Mouse (Mus musculus): ENCODE measurements around the gene Ncam2. TPM values are rescaled to one million over a fixed set of nuclear protein-coding genes. Genes with fewer than 3 reads are reported as not detected.

Ncam2 gene
- total RNA-seq (2021) = under 1 TPM; 0.05 to 0.07 TPM
- long read RNA-seq, experiment 1 = 0 reads
- long read RNA-seq, experiment 2 = 0 reads

DNA sequence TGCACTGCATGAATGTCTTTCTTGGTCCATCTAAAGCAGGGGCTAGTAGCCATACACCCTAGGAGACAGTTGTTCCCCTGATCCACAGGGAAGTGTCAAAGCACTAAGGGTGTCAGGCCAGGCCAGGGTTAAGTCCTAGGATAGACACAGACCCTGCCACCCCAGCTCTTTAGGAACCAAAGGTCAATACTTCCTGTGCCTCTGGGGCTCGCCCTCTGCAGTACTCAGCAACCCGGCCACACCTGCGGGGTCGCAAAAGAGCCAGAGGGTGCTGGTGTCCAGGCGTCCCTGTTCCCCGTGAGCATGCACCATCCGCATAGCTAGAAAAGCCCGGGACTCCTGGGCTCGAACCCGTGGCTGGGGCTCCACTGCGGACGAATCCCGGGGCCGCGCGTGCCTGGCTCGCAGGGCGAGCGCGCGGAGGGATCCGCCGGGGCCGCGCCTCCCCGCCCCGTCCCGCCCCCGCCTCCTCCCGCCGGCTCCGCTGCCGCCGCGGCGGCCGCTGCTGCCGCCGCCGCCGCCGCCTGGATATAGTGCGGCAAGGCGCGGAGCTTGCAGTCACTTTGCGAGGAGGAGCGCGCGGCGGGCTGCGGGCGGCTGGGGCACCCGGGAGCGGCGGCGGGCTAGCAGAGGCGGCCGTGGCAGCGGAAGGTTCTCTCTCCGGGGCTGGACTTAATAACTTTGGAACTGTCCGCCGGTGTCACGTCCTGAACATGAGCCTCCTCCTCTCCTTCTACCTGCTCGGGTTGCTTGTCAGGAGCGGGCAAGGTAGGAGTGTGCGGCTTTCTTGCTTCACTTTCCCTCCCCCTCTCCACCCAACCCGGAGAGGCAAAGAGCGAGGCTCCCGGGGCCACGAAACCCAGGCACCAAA lies at the start of gene Ncam2:
Gene Ncam2 (plus strand): TSS at position 497 of the 871 bp plus-strand sequence.
- DNase-seq (ENCODE audit: low spot score) = peak; percentile 11

DNA sequence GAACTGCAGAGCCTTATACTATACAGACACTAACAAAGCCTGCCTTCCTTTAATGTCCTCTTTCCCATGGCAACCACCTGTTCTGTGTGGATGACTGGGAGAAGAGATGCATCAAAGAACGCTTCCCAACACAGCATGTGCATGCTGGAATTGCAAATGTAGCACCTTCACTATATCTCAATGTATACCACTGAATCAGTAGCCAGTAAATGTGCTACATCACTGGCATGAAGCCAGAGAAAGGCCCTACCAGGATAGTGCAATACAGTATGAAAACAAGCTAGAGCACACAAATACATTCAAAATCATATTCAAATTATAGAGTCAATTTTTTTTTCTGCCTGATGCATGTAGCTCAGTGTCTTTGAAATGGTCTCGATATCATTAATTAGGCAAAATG lies 29.7 kb upstream of the Ncam2 start:
- no peak for DNase-seq (ENCODE audit: low spot score)

DNA sequence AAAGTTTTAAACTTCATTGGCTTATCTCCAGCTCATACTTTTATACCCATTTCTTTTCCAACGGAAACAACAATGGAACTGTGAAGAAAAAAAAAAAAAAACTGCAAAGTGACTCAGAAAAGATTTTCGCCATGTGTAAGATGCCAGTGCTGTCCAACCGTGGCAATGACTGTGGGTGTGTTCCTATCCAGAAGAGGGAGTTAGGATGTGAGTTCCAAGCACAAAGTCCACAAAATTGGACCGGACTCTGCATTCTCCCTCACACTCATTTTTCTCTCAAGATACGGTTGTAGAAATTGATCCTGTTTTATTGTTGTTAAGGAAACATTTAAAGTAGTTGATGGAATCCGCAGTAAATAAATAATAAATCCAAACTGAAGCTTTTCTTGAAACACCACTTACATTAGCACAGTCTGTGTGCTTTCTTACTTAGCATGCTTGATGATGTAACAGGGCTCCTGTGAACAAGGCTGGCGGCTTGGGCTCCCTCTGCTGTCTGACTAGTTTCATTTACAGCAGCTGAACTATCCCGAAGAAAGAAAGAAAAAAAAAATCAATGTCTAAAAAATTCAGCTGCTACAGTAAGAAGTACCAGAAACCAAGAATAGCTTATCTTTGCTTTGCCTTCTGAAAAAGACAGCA lies 25.1 kb upstream of the Ncam2 start:
- no peak for DNase-seq (ENCODE audit: low spot score)

DNA sequence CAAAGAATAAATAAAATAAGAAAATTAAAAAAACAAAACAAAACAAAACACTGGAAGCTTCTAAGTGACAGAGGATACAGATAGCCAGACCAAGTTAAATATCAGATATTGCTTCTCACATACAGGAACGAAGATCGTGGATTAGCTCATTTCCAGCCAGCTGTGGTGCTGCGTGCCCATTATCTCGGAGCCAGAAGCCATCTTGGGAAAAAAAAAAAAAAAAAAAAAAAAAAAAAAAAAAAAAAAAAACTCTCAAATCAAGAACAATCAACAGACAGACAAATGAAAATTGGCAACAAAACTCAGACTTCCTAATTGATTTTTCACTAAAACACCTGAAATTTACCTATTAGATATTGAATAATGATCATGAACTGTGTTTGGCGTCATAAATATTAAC lies 20.7 kb upstream of the Ncam2 start:
- DNase-seq (ENCODE audit: low spot score) = no peak

DNA sequence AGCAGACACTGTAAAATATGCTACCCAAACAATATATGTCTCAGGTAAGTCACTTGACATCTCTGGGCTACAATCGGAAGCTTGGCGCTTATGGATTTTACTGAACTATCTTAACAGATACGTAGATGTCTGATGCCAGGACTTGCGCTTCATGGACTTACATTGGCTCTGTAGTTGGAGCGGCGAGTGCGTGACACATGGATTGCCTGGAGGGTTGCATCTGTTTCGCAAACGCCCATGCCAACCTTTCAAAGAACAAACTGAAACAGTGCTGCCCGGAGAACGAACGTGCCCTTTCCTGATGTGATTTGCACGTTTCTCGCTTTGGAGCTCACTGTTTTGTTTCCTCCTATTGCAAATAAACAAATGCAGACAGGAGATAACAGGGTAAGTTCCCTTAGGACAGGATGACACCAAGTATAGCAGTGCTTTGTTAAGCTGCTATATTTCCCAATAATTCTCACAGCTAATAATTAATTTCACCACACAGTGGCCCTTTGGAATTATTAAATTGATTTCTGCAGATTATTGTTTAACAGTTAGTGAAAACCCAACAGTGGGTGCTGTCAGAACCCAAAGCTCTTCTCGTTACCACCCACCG lies 12.8 kb upstream of the Ncam2 start:
- no peak for DNase-seq (ENCODE audit: low spot score)

DNA sequence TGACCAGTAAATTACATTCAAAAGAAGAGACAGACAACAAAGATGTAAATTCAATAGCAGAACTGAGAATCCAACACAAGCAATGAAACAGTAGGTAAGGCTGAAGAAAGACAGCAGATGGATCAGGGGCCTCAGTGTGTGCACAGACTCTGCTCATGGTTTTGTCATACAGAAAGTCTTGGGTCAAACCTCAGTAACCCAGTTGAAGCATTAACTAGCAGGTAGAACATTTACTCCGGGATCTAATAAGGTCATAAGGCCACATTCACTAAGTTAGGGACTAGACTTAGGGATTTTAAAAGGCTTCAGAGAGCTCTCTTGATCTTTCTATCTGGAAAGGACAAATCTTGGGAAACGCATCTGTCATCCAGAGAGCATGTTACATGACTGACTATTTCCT lies 8.9 kb upstream of the Ncam2 start:
- no peak for DNase-seq (ENCODE audit: low spot score)

DNA sequence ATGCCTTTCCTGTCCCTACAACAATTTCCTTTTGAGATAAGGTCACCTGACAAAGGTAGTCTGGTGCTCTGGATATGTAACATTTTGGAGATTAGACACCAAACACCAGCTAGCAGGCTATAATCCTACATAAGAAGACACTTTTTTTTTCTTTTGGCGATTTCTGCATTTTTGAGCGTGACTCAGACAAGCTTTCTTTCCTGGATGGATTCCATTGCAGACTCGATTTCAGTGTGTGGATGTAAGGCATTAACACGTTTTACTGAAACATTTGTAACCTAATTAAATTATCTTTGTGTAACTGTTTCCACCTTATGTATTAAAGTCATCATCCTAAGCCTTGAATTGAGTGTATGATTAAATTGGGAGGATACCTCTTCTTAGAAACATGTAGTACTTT lies 7.9 kb upstream of the Ncam2 start:
- no peak for DNase-seq (ENCODE audit: low spot score)

DNA sequence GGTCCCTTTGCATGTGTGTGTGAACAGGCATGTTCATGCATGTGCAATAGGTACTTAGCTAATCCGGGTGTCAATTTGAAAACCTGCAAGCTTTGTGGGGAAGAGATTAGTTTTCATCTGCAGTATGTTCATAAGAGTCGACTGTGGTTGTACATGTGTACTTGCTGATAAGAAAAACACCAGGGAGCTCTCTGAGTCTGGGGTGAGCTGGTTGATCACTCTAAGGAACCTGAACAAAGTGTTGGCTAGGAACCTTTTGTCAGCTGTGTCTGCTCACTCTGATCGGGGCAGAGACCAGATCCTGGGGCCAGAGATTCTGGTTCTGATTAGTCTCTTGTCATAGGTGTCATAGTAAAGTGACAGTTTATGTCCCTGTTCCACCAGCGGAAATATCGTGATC lies 1.0 kb upstream of the Ncam2 start:
- DNase-seq (ENCODE audit: low spot score) = no peak

DNA sequence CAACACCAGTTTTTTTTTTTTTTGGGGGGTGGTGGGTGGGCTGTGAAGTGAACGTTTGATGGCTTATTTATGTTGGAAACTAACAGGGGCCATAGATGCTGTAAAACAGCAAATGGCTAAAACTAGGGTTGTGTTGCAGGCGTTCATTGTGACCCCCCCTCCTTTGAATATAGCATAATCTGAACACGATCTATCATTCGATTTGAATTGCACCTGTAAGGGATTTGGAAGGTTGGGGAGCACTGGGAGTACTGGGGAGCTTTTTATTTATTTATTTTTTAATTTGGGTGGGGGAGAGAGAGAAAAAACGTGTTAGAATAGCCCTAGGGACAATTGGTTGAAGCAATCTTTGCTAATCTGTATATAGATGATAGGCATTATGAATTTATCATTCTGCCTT lies 974 bp downstream of the Ncam2 start:
- DNase-seq (ENCODE audit: low spot score) = no peak

DNA sequence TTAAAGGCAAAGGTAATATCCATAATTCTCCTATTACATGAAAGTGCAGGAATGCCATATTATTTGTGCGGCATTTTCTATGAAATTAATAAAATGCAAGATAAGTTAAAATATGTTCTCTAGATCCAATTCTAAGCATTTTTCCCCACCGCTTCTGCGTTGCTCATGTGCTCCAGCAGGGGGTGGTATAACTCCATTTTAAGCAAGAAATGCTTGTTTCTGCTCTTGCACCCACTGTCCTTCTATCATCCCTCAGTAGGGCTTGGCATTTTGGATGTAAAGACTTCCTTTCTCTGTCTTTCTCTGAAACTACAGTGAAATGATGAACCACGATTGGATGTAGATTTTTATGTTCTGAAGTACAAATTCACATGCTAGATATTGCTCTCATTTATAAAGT lies 1.5 kb downstream of the Ncam2 start:
- DNase-seq (ENCODE audit: low spot score) = peak; percentile 2

DNA sequence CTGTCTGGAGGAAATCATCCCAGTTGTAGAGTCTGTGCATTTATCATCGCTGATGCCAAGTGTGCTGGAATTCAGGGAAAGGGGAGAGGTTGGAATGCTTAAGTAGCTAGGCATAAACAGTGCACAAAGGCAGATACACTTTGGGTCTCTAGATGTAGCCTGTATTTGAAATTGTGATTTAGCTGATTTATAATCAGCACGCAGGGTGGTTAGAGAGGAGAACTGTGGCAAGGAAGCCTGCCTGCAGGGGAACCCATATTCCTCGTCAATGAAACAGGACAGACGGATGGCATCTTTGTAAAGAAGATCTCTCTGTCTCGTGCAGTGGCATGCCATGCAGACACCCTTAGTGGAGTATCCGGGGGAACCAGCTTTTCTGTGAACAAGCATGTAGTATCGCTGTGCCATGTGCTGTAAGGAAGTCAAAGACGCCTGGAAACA lies 2.2 kb downstream of the Ncam2 start:
- no peak for DNase-seq (ENCODE audit: low spot score)

DNA sequence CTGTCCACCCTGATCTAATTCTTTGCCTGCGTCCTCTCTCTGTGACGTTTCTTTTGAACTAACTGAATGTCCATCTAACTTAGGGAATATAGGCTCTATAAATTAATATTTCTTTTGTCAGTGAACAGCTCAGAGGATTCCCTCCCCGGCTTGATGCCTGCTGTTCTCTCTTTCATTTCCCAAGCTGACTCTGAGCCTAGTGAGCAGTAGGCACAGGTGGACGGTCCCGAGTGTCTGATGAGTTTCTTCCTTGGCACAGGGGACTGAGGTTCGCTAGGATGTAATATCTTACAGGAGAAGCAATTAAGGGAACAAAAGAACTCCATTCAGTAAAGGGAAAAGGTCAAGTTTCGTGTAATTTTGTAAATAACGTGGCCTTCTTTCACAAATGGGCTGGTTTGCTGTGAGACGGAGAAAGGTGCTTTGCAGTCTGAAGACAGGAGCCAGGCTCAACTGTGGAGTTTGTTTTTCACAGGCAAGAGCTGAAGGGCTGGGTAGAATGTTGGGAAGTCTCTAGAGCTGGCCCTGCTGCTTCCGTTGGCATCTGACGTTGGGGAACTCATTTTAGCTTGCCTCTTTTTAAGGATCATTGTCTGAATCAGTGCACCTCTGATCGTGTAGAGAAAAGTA lies 4.0 kb downstream of the Ncam2 start:
- no peak for DNase-seq (ENCODE audit: low spot score)

DNA sequence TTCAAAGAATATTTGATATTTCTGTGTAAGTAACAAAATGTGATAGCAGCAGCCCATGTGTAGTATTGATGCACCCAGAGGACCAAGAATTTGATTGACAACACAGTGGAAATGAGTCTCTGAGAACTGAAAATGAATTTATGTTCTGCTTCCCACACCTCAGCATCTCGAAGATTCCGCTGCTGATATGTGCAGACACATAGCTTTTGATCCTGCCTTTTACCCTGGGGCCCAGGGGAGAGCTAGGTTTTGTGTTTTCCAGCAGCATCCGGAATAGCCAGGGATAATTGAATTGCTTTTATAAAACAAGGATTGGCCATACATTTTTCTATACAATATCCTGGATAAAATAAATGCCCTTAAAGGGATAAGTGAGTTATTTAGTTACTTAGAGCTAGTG lies 20.7 kb downstream of the Ncam2 start:
- no peak for DNase-seq (ENCODE audit: low spot score)

DNA sequence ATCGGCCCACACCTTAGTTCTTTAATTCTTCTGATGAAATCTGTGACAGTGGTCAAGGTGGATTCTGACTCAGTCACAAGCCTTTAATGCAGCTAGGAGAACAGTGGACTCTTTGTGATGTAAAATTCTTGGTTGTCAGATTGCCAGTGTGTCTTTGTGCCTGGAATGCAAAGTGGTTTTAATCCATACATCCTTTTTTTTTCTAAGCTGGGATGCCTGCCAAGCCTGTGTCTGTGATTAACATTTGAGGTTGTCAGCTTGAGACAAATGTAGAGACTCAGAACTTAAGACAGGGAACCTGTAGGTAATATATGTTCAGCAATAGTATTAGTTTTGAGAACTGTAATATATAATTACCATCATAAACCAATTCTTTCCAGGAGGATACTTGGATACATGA lies 23.3 kb downstream of the Ncam2 start:
- DNase-seq (ENCODE audit: low spot score) = no peak

DNA sequence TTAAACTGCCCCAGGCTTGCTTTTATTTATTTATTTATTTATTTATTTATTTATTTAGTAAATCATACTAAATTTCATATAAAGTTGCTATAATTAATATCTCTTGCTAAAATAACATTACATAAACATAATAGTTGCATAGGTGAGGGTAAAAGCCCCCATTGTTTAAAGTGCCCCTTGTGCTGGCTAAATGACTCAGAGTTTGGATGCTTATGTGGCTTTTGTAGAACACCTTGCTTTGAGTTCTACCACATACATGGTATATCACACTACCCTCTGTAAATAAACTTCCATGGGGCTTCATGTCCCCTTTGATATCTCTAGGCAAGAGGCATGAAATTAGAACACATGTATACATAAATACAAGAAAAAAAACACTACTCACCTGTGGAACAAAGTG lies 23.8 kb downstream of the Ncam2 start:
- no peak for DNase-seq (ENCODE audit: low spot score)

DNA sequence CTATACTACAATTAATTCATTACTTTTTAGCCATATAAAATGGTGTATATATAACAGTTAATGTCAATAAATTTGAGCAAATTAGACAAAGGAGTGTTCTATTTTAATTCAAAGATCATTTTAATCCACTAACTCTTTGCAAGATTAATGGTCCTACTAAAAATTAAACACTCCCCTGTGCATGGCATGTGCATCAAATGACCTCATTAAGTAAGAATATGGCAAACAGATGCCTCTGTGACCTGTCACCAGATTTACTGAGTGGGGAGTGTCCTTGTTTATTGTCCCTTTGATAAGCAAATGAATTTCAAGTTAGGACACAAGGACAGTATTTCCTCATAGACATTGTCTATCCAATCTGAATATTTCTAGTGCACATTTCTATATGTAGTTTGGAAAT lies 54.4 kb downstream of the Ncam2 start:
- no peak for DNase-seq (ENCODE audit: low spot score)

DNA sequence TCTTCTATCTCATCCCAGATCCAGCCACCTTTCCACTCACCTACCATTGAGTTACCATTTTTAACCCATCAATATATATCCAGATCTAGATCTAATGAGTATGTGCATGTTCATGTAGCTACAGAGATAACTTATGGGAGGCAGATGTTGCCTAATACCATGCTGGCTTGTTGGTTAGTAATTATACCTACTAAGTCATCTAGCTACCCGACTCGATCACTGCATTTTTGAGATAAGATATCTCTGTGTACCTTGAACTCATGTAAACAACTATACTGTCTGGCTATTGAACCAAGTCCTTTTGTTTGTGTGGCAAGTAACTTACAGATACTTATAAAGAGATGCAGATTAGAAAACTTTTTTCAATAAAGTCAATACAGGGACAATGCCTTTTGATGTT lies 59.9 kb downstream of the Ncam2 start:
- DNase-seq (ENCODE audit: low spot score) = no peak

DNA sequence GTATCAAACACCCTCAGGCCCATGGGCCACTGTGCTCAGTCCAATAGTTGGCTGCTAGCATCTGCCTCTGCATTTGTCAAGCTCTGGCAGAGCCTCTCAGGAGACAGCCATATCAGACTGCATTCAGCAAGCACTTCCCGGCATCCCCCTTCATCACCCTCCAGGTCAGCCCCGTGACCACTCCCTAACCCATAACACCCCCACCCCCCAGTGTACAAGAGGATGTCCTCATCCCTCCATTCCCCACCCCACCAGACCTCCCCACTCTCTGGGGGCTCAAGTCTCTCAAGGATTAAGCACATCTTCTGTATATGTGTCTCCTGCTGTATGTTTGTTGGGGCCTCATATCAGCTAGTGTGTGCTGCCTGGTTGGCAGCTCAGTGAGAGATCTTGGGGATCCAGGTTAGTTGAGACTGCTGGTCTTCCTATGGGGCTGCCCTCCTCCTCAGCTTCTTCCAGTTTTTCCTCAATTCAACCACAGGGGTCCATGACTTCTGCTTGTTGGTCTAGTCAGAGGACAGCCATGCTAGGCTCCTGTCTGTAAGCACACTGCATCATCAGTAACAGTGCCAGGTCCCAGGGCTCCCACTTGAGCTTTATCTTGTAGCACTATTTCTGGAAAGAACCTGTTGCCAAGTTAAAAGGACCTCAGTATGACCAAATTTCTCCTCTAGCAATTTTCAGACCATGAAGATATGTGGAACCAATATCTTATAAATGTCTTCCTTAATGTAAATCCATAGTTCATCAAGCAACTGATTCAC lies 73.3 kb downstream of the Ncam2 start:
- no peak for DNase-seq (ENCODE audit: low spot score)

DNA sequence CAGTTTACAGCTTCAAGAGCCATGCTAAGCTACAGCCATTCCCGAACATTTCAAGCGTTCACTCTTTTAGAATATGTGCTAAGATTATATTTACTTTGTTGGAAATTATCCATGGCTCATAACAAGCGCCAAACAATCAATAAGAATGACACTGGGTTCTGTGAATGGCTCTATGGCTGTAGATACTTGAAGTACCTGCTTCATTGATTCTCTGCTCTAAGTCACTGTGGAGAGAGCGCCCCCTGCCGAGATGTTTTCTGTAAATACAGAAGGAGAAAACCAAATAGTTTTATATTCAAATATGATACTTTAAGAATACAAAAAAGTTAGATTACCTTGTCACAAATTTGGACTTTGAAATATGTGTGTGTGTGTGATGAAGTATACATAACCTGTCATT lies 83.7 kb downstream of the Ncam2 start:
- DNase-seq (ENCODE audit: low spot score) = no peak

DNA sequence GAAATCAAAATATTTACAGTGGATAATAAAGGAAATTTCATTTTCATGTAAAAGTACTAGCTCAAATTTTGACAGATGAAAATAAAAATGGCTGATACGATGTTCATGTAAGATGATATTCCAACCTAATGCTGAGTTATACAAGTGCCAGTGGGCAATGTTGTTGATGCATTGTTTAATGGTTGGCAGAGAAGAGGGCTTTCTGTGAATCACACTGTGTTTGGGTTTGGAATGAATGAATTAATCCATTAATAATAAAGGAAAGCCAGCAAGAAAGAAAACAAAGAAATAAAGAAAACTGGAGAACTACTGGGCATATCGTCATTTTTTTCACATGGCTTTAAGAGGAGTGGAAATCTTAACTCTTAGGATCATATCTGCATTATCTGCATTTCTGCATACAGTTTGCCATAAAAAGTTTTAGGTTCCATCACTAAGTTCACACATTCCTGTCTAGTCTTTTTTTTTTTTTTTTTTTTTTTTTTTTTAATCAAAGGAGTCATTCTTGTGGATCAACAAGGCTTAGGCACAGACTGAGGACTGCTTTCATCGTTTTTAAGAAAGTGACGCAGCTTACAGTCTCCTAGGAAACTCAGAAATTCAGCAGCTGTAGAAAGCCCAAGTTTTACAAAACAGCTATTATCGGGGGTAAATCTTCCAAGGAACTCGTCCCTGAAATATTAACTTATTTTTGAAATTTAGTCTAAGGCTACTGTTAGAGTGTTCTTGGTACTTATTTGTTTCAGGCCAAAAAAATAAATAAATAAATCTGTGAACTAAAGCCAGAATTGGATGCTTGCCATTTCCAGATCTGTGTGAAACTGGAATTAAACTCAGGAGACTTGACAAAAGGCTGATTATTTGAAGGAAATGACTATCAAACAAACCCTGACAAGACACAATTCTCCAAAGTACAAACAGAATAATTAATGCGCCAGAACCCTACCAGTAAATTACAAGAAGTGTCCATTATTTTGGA lies 84.7 kb downstream of the Ncam2 start:
- DNase-seq (ENCODE audit: low spot score) = no peak

Measured in gastrocnemius, adult 18-20 months (tissue).